Comparison of ENCODE assay signal across 10 mouse cellular contexts in genomic region chr2:169663792-169664191, GRCm38 (mm10). TPM values are rescaled to one million over a fixed set of nuclear protein-coding genes. Genes with fewer than 3 reads are reported as not detected.
DNase-seq lines count a peak whose midpoint lies in the region; ATAC-seq and TF ChIP-seq lines count a peak whose summit lies in the region.
"Had no signal": no experiment of that assay in that cellular context is flagged by ENCODE, and none has a peak within 500 bp of the region (broad histone marks: within the 10 kb centered on the region; RNA-seq: fewer than 3 reads in every experiment).

No protein-coding gene starts in this region.

- 36% methylated on average over 8 of the region's 8 CpGs for WGBS in heart, adult 2 months
- 31% methylated on average over 8 of the region's 8 CpGs for WGBS in embryonic facial prominence, embryonic 13.5 days

- no peaks in the 10 kb centered on the region for H3K9me3 ChIP-seq in embryonic facial prominence, embryonic 13.5 days

- H3K36me3 ChIP-seq in heart, adult 2 months (ENCODE audit: control insufficient read depth, insufficient read depth, low read length), result no peaks in the 10 kb centered on the region
- no peaks in the 10 kb centered on the region for H3K36me3 ChIP-seq in embryonic facial prominence, embryonic 13.5 days

- TF ChIP-seq CTCF in heart, adult 2 months (IDR thresholded peaks at IDR 0.05), result no peak
- no peak for TF ChIP-seq CTCF in layer of hippocampus, adult 2 months (conservative IDR thresholded peaks at IDR 0.05)

- intact Hi-C loops in heart, adult 2 months (cut with DNase I), result loop anchor here (2.0 kb wide), 1 partner anchor 29 kb away; no protein-coding TSS in a partner anchor
- intact Hi-C loops in heart, postnatal 36 days (cut with DNase I), result no loop called here

- peak overlapping the region; percentile 78 for H3K27ac ChIP-seq in heart, adult 2 months
- peak overlapping the region; percentile 62; the same call in 1 of the 2 replicates for H3K27ac ChIP-seq in layer of hippocampus, adult 2 months
- H3K27ac ChIP-seq in embryonic facial prominence, embryonic 13.5 days, result 0 out of 2 replicates have a peak overlapping the region, but pooled peaks have one; percentile 19

- no peak overlapping the region for H3K4me2 ChIP-seq in embryonic facial prominence, embryonic 13.5 days

- peak overlapping the region; percentile 11 for H3K9ac ChIP-seq in heart, adult 2 months (ENCODE audit: low read depth, low read length)
- no peak overlapping the region for H3K9ac ChIP-seq in embryonic facial prominence, embryonic 13.5 days

- TF ChIP-seq EP300 in heart, adult 2 months (IDR thresholded peaks at IDR 0.05; ENCODE audit: insufficient read depth, low read depth, low read length), result no peak

- H3K4me3 ChIP-seq in heart, adult 2 months, result 0 out of 2 replicates have a peak overlapping the region, but pooled peaks have one; percentile 11
- no peak overlapping the region for H3K4me3 ChIP-seq in layer of hippocampus, adult 2 months
- H3K4me3 ChIP-seq in embryonic facial prominence, embryonic 13.5 days, result no peak overlapping the region

- ATAC-seq in embryonic facial prominence, embryonic 13.5 days (ENCODE audit: insufficient number of reproducible peaks, insufficient read depth, low FRiP score, low TSS enrichment, low read depth), result no peak

- H3K27me3 ChIP-seq in heart, adult 2 months (ENCODE audit: control insufficient read depth, insufficient read depth, low read length), result no peaks in the 10 kb centered on the region
- no peaks in the 10 kb centered on the region for H3K27me3 ChIP-seq in embryonic facial prominence, embryonic 13.5 days

- H3K79me2 ChIP-seq in heart, adult 2 months (replicated peaks; ENCODE audit: control insufficient read depth, insufficient read depth, low read length), result no peaks in the 10 kb centered on the region

- no peak for DNase-seq in heart, adult 2 months
- DNase-seq in heart, postnatal 36 days, result no peak
- no peak for DNase-seq in layer of hippocampus, adult 2 months (ENCODE audit: low spot score in 2 of 2)
- no peak for DNase-seq in layer of hippocampus, adult 9-10 months (ENCODE audit: low spot score)
- peak; percentile 17 for DNase-seq in lung, postnatal 36 days
- DNase-seq in layer of hippocampus, postnatal 10 days (ENCODE audit: low spot score in 2 of 2), result no peak
- DNase-seq in adrenal gland, adult 2 months, result no peak
- DNase-seq: layer of hippocampus, adult 9-11 months had no signal

- no peak for TF ChIP-seq POLR2A in heart, adult 2 months (IDR thresholded peaks at IDR 0.05; ENCODE audit: insufficient read depth, low read depth, low read length)

- peaks cover 17% of the 10 kb centered on the region for H3K4me1 ChIP-seq in heart, adult 2 months (ENCODE audit: control insufficient read depth, insufficient read depth, low read length)
- peaks cover 46% of the 10 kb centered on the region for H3K4me1 ChIP-seq in embryonic facial prominence, embryonic 13.5 days

RNA-seq across cellular contexts. Expression of gene Tshz2, which starts 31.0 kb away (rescaled TPM):
- total RNA-seq in heart, adult 2 months (2021), result 10 to 100 TPM; 12.1 to 12.9 TPM
- polyA plus RNA-seq in heart, adult 2 months (2012; rRNA removed), result 8.2 and 8.7 TPM in 2 replicates
- total RNA-seq in heart, postnatal 36 days (2021), result 10 to 100 TPM; 13.6 to 14.9 TPM
- 10 to 100 TPM; 25.1 to 33.5 TPM for total RNA-seq in layer of hippocampus, adult 2 months (2021)
- polyA plus RNA-seq in embryonic facial prominence, embryonic 13.5 days (2015; fragmentation: Nextera tagmentation; extraction: Ambion mirVana), result 10.2 and 12.3 TPM in 2 replicates
- total RNA-seq in layer of hippocampus, postnatal 10 days (2021), result 10 to 100 TPM; 49.8 to 64.9 TPM
- 10 to 100 TPM; 50.7 to 50.9 TPM for total RNA-seq in adrenal gland, adult 2 months (2021)
- 16.3 and 19.4 TPM in 2 replicates for polyA plus RNA-seq in adrenal gland, adult 2 months (2012; rRNA removed)
- total RNA-seq: common myeloid progenitor, adult 5-6 weeks had no signal

Comparison
In these comparisons a context has a peak if more than half of its experiments do, and no peak if none do; other contexts are left out.
1. H3K27ac ChIP-seq: peak in every context shown above with its lines; median percentile 78 in heart, adult 2 months; 62 in layer of hippocampus, adult 2 months; 19 in embryonic facial prominence, embryonic 13.5 days.